Mouse (Mus musculus) MEL (cell line): ENCODE results near the gene H2-Eb1.

ENCODE experiments used
- CTCF ChIP-seq, 3 experiments: IDR thresholded peaks in 2 of 3; conservative IDR thresholded peaks in 1 of 3; 2 replicates each; pipeline ENCODE4 v1.5.1; 2011 to 2012; ENCODE audit warnings: low read length in 3 of 3, low read depth in 2 of 3, mild to moderate bottlenecking in 2 of 3, improper control_type of control experiment in 1 of 3, inconsistent platforms in 1 of 3, mixed read lengths in 1 of 3, moderate library complexity in 1 of 3; ENCODE audit not compliant: control insufficient read depth in 1 of 3, insufficient read depth in 1 of 3, poor library complexity in 1 of 3, severe bottlenecking in 1 of 3
- E2F4 ChIP-seq: IDR thresholded peaks from 2 replicates; pipeline ENCODE4 v1.6.1; 2011; ENCODE audit warnings: low read depth, low read length, improper control_type of control experiment, borderline replicate concordance
- GATA1 ChIP-seq: IDR thresholded peaks from 2 replicates; pipeline ENCODE4 v1.6.1; 2011; ENCODE audit warnings: low read depth, low read length, improper control_type of control experiment
- POLR2AphosphoS2 ChIP-seq: IDR thresholded peaks from 2 replicates; pipeline ENCODE4 v1.6.1; 2011; ENCODE audit warnings: low read length, improper control_type of control experiment
- SMC3 ChIP-seq: IDR thresholded peaks from 2 replicates; pipeline ENCODE4 v1.6.1; 2011; ENCODE audit warnings: low read depth, low read length, improper control_type of control experiment

- TF ChIP-seq CTCF (IDR thresholded peaks at IDR 0.05 in 2 of 3, conservative IDR thresholded peaks at IDR 0.05 in 1 of 3; ENCODE audit: control insufficient read depth in 1 of 3, insufficient read depth in 1 of 3, low read depth in 2 of 3, low read length in 3 of 3, poor library complexity in 1 of 3, severe bottlenecking in 1 of 3), result no peak
- no peak for TF ChIP-seq POLR2AphosphoS2
- TF ChIP-seq GATA1, result no peak
- no peak for TF ChIP-seq SMC3
- TF ChIP-seq E2F4, result no peak
Measured at GRCm38 (mm10) chr17:34264452-34265351, 41.0 kb upstream of the H2-Eb1 start.
